Mouse (Mus musculus) cerebellum, postnatal 36 days (tissue): ENCODE measurements at regions not wholly inside any gene's neighbourhood (a gene's known extent, or its start where the extent isn't known, plus 50 kb on each side); places are given as distances from the start of the nearest gene placed in this dataset.
A peak's percentile ranks its signal among the peaks of the same experiment; 100 is the strongest.

ENCODE experiments used
- DNase-seq, 2 experiments: peaks; one replicate each; pipeline ENCODE4 v3.0.0; 2021 to 2022; ENCODE audit warnings: mixed read lengths in 2 of 2

GRCm38 (mm10) chr9:41668741-41669140 lies 455.4 kb downstream of the Sorl1 start:
- no peak for DNase-seq

GRCm38 (mm10) chr9:41665000-41665685 lies 459.0 kb downstream of the Sorl1 start:
- DNase-seq, result peak in 1 of 2 experiments; percentile 1

- DNase-seq, result no peak
These were observed 463.5 kb downstream of the Sorl1 start for GRCm38 (mm10) chr9:41660576-41660975.

- no peak for DNase-seq
These were observed 464.1 kb downstream of the Sorl1 start for GRCm38 (mm10) chr9:41660011-41660410.

- DNase-seq, result no peak
These were observed 470.2 kb upstream of the Ubash3b start for GRCm38 (mm10) chr9:41631564-41632205.

GRCm38 (mm10) chr9:41621341-41621740 lies 459.8 kb upstream of the Ubash3b start:
- no peak for DNase-seq

- DNase-seq, result no peak
These were observed 452.5 kb upstream of the Ubash3b start for GRCm38 (mm10) chr9:41614002-41614401.

- no peak for DNase-seq
These were observed 451.5 kb upstream of the Ubash3b start for GRCm38 (mm10) chr9:41612802-41613550.

- no peak for DNase-seq
These were observed 450.9 kb upstream of the Ubash3b start for GRCm38 (mm10) chr9:41612452-41612795.

GRCm38 (mm10) chr9:41611534-41612451 lies 450.3 kb upstream of the Ubash3b start:
- peak in 1 of 2 experiments; percentile 8 for DNase-seq

- no peak for DNase-seq
These were observed 448.9 kb upstream of the Ubash3b start for GRCm38 (mm10) chr9:41610347-41610746.

GRCm38 (mm10) chr9:41606136-41606535 lies 444.6 kb upstream of the Ubash3b start:
- no peak for DNase-seq

- no peak for DNase-seq
These were observed 443.4 kb upstream of the Ubash3b start for GRCm38 (mm10) chr9:41604916-41605315.

- no peak for DNase-seq
These were observed 439.3 kb upstream of the Ubash3b start for GRCm38 (mm10) chr9:41600778-41601177.

GRCm38 (mm10) chr9:41599874-41600273 lies 438.4 kb upstream of the Ubash3b start:
- DNase-seq, result no peak

GRCm38 (mm10) chr9:41595749-41596148 lies 434.3 kb upstream of the Ubash3b start:
- DNase-seq, result no peak

GRCm38 (mm10) chr9:41593998-41594397 lies 432.5 kb upstream of the Ubash3b start:
- no peak for DNase-seq

- no peak for DNase-seq
These were observed 431.6 kb upstream of the Ubash3b start for GRCm38 (mm10) chr9:41592900-41593690.

- no peak for DNase-seq
These were observed 430.6 kb upstream of the Ubash3b start for GRCm38 (mm10) chr9:41592101-41592500.

- DNase-seq, result peak in 1 of 2 experiments; percentile 8
These were observed 428.7 kb upstream of the Ubash3b start for GRCm38 (mm10) chr9:41590164-41590563.

- no peak for DNase-seq
These were observed 427.2 kb upstream of the Ubash3b start for GRCm38 (mm10) chr9:41588466-41589425.
